Comparison of ENCODE assay signal across 16 mouse cellular contexts in genomic region chr2:14787983-14788382, GRCm38 (mm10).
"Had no signal": no experiment of that assay in that cellular context is flagged by ENCODE, and none has a peak within 500 bp of the region (broad histone marks: within the 10 kb centered on the region; RNA-seq: fewer than 3 reads in every experiment).

No protein-coding gene starts in this region.

- H3K4me1 ChIP-seq: neural tube, embryonic 13.5 days; neural tube, embryonic 15.5 days; stomach, embryonic 15.5 days had no signal

- H3K4me2 ChIP-seq: neural tube, embryonic 13.5 days; neural tube, embryonic 15.5 days; stomach, embryonic 15.5 days had no signal

- H3K27me3 ChIP-seq: neural tube, embryonic 13.5 days; neural tube, embryonic 15.5 days; stomach, embryonic 15.5 days had no signal

- H3K4me3 ChIP-seq: neural tube, embryonic 13.5 days; neural tube, embryonic 15.5 days; stomach, embryonic 15.5 days had no signal

- H3K9me3 ChIP-seq: neural tube, embryonic 13.5 days; neural tube, embryonic 15.5 days; stomach, embryonic 15.5 days had no signal

- H3K36me3 ChIP-seq: neural tube, embryonic 13.5 days; neural tube, embryonic 15.5 days; stomach, embryonic 15.5 days had no signal

- DNase-seq: retina, postnatal 1 day; right cerebral cortex, adult 18-20 months; right cerebral cortex, postnatal 14 days; right cerebral cortex, postnatal 25 days; right cerebral cortex, postnatal 4 days; spleen, adult 18-20 months; thymus, adult 18-20 months; thymus, adult 2 months; thymus, postnatal 14 days; thymus, postnatal 25 days; thymus, postnatal 36 days; thymus, postnatal 4 days had no signal

- H3K9ac ChIP-seq: neural tube, embryonic 13.5 days; neural tube, embryonic 15.5 days; stomach, embryonic 15.5 days had no signal

- H3K27ac ChIP-seq: neural tube, embryonic 13.5 days; neural tube, embryonic 15.5 days; stomach, embryonic 15.5 days; stomach, postnatal 0 days had no signal
